Mouse (Mus musculus): ENCODE measurements around the gene Stat3. TPM values are rescaled to one million over a fixed set of nuclear protein-coding genes. Genes with fewer than 3 reads are reported as not detected.

Stat3 gene
- polyA plus RNA-seq, 1 experiment from 2014 or later, result 82.9 TPM

DNA sequence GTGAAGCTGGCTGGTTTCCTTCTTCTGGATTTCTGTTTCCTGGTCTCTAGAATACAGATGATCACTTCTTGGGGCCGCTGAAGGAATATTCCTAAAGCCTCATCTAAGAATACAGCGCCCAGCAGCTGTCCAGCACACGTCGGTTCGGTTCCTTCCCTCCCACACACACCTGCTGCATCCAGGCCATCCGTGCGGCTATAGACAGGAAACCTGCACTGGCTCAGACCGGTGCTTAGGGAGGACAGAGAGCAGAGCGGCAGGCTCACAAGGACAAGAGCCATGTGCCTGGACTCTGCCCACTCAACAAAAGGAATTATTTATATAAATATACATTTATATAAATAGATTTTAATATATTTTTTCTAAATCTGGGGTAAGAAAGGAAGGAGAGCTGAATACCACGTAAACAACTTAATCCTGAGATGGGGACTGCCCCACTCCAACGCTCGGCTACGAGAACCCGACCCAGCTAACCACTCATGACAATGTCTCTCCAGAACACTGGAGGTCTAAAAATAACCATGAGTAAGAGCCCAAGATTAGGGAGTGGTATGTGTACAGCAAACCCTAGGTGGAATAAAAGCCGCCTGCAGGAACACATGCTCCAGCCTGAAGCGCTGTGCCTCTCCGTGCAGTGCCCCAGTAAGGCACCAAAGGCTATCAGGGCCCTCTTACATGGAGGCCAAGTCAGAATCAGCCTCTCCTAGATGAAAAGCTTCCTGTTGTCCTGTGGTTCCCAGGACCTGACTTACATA is 26.8 kb downstream of the Stat3 start:
- Histone ChIP-seq H3K27ac (replicated peaks; ENCODE audit: low read depth, low read length) (no peak overlapping the region; the same call in 1 of the 2 replicates), H3K9me3 (ENCODE audit: control insufficient read depth, low read length) (no peaks in the 10 kb centered on the region; the same call in 1 of the 2 replicates), H3K4me3 (ENCODE audit: low read depth, low read length) (no peak overlapping the region), H3K9ac (ENCODE audit: low read depth, low read length) (no peak overlapping the region), H3K4me2 (ENCODE audit: low read depth, low read length) (no peak overlapping the region), H3K4me1 (ENCODE audit: control insufficient read depth, insufficient read depth, low read length) (no peaks in the 10 kb centered on the region; the same call in 1 of the 2 replicates), H3K27me3 (replicated peaks; ENCODE audit: control insufficient read depth, insufficient read depth, low read length) (no peaks in the 10 kb centered on the region), H3K36me3 (ENCODE audit: control insufficient read depth, insufficient read depth, low read length) (peaks cover 31% of the 10 kb centered on the region; the same call in 1 of the 2 replicates)
- ATAC-seq (ENCODE audit: low read depth) (no peak), DNase-seq (ENCODE audit: low spot score) (peak; percentile 13)
- WGBS, result 85% methylated on average over 17 of the region's 17 CpGs

DNA sequence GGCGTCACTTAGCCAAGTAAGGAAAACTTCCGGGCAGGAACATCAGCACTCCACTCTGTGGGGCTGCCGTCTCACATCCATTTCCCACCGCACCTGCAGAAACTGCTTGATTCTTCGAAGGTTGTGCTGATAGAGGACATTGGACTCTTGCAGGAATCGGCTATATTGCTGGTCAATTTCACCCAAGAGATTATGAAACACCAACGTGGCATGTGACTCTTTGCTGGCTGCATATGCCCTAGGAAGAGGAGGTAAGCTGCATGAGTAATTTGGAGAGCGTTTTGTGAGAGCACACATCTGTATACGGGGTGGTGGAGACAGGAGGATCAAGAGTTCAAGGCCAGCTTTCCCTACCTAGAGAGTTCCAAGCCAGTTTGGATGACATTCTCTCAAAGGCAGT is 30.8 kb downstream of the Stat3 start:
- no peaks in the 10 kb centered on the region; the same call in 1 of the 2 replicates for H3K4me1 ChIP-seq (ENCODE audit: control insufficient read depth, insufficient read depth, low read length)
- H3K27me3 ChIP-seq (replicated peaks; ENCODE audit: control insufficient read depth, insufficient read depth, low read length), result no peaks in the 10 kb centered on the region
- H3K4me2 ChIP-seq (ENCODE audit: low read depth, low read length), result no peak overlapping the region
- 81% methylated on average over 9 of the region's 9 CpGs for WGBS
- H3K9me3 ChIP-seq (ENCODE audit: control insufficient read depth, low read length), result no peaks in the 10 kb centered on the region
- no peak overlapping the region for H3K9ac ChIP-seq (ENCODE audit: low read depth, low read length)
- peaks cover 54% of the 10 kb centered on the region for H3K36me3 ChIP-seq (ENCODE audit: control insufficient read depth, insufficient read depth, low read length)
- H3K4me3 ChIP-seq (ENCODE audit: low read depth, low read length), result no peak overlapping the region
- no peak overlapping the region for H3K27ac ChIP-seq (replicated peaks; ENCODE audit: low read depth, low read length)
- DNase-seq (ENCODE audit: low spot score) (no peak), ATAC-seq (ENCODE audit: low read depth) (no peak)

DNA sequence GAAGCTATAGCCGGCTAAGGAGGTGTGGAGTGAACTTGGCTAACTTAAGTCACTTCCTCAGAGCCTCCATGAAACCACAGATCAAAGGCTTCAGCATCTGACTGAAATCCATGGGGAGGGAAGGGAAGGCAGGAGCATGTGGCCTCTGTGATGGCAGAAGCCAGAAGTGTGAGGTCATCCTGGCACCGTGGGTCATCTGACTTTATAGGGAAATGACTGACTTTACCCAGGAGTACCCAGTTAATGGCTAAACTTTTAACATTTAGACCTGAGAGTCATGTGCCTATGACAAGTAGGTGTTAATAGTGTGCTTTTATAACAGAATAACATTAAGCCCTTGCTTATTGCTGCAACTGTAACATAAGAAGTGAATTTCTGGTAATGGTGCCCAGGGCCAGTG is 31.2 kb downstream of the Stat3 start:
- H3K36me3 ChIP-seq (ENCODE audit: control insufficient read depth, insufficient read depth, low read length), result peaks cover 59% of the 10 kb centered on the region
- no peak for DNase-seq (ENCODE audit: low spot score)
- WGBS, result 74% methylated on average over 2 of the region's 2 CpGs
- no peak overlapping the region for H3K4me2 ChIP-seq (ENCODE audit: low read depth, low read length)
- H3K4me1 ChIP-seq (ENCODE audit: control insufficient read depth, insufficient read depth, low read length), result no peaks in the 10 kb centered on the region; the same call in 1 of the 2 replicates
- no peaks in the 10 kb centered on the region for H3K9me3 ChIP-seq (ENCODE audit: control insufficient read depth, low read length)
- no peak overlapping the region for H3K9ac ChIP-seq (ENCODE audit: low read depth, low read length)
- H3K4me3 ChIP-seq (ENCODE audit: low read depth, low read length), result no peak overlapping the region
- no peaks in the 10 kb centered on the region for H3K27me3 ChIP-seq (replicated peaks; ENCODE audit: control insufficient read depth, insufficient read depth, low read length)
- ATAC-seq (ENCODE audit: low read depth), result no peak
- no peak overlapping the region for H3K27ac ChIP-seq (replicated peaks; ENCODE audit: low read depth, low read length)

DNA sequence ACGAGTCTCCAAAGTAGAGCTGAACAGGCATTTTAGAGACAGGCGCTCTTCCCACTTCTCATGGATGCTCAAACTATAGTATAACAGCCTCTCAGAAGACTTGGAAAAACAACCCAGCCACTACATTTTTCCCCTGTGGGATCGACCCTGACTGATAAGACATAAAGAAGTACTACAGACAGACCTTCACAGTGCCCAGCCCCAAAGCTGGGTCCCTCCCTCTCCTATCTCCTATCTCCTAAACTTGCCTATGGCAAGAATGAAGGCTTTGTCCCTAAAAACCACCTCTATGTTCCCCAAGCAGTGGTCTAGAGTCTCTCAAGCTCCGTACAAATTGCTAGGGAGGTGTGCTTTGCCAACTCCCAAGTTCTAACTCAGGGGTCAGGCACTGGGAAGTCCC is 32.5 kb downstream of the Stat3 start:
- ATAC-seq (ENCODE audit: low read depth), result no peak
- peaks cover 70% of the 10 kb centered on the region for H3K36me3 ChIP-seq (ENCODE audit: control insufficient read depth, insufficient read depth, low read length)
- WGBS, result 90% methylated on average over 4 of the region's 4 CpGs

DNA sequence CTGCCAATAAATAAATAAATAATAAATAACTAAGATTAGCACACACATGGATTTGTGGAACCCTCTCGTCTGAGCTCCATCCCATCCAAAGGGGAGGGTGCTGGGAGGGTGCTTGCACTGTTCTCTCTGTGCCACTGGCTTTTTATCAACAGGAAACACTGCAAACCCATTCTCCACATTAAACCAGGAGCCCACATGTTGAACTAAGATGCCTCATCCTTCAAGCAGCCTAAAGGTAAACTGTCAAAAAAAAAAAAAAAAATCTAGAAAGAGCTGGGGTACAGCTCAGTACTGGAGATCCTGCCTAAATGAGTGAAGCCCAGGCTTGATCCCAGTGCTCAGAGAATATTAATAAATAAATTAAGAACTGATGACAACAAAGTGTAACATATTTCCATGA is 33.4 kb downstream of the Stat3 start:
- Histone ChIP-seq H3K4me3 (ENCODE audit: low read depth, low read length) (no peak overlapping the region), H3K4me1 (ENCODE audit: control insufficient read depth, insufficient read depth, low read length) (no peaks in the 10 kb centered on the region), H3K9ac (ENCODE audit: low read depth, low read length) (no peak overlapping the region), H3K27ac (replicated peaks; ENCODE audit: low read depth, low read length) (no peak overlapping the region), H3K4me2 (ENCODE audit: low read depth, low read length) (no peak overlapping the region), H3K36me3 (ENCODE audit: control insufficient read depth, insufficient read depth, low read length) (peaks cover 76% of the 10 kb centered on the region), H3K27me3 (replicated peaks; ENCODE audit: control insufficient read depth, insufficient read depth, low read length) (no peaks in the 10 kb centered on the region), H3K9me3 (ENCODE audit: control insufficient read depth, low read length) (peaks cover 4% of the 10 kb centered on the region; the same call in 1 of the 2 replicates)
- DNase-seq (ENCODE audit: low spot score) (no peak), ATAC-seq (ENCODE audit: low read depth) (no peak)
- whole genome bisulfite sequencing, result 79% methylated on average over 1 of the region's 1 CpGs

More for the DNA sequence above, 32.5 kb downstream of the Stat3 start:
- H3K4me3 ChIP-seq (ENCODE audit: low read depth, low read length), result no peak overlapping the region
- H3K4me1 ChIP-seq (ENCODE audit: control insufficient read depth, insufficient read depth, low read length), result no peaks in the 10 kb centered on the region
- H3K9ac ChIP-seq (ENCODE audit: low read depth, low read length), result no peak overlapping the region
- no peaks in the 10 kb centered on the region for H3K27me3 ChIP-seq (replicated peaks; ENCODE audit: control insufficient read depth, insufficient read depth, low read length)
- no peak for DNase-seq (ENCODE audit: low spot score)
- H3K9me3 ChIP-seq (ENCODE audit: control insufficient read depth, low read length), result peaks cover 2% of the 10 kb centered on the region; the same call in 1 of the 2 replicates
- no peak overlapping the region for H3K4me2 ChIP-seq (ENCODE audit: low read depth, low read length)
- no peak overlapping the region for H3K27ac ChIP-seq (replicated peaks; ENCODE audit: low read depth, low read length)

DNA sequence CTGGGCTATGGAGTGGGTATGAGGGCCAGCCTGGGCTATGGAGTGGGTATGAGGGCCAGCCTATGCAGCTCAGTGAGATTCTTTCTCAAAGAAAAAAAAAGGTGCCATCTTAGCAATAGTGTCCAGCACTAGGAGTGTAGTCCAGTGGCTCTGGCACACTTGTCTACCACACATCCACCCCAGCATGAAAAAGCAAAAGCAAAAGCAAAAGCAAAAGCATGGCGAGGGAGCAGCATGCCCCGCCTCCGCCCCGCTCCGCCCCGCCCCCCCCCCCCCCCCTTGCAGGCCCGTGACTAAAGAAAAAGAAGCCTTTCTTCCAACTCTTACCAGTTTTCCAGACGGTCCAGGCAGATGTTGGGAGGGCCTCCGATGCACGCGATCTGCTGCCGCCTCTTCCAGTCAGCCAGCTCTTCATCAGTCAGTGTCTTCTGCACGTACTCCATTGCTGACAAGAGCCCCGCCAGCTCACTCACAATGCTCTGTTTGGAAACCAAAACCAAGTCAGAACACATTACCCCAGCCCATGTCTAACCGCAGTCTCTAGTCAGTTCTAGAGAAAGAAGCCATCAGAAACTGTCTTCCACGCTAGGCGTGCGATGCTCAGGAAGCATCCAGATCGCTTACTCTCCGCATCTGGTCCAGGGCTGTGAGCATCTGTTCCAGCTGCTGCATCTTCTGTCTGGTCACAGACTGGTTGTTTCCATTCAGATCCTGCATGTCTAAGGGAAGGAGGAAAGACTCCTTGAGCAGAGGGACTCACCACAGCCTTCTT is 34.6 kb downstream of the Stat3 start:
- ATAC-seq (ENCODE audit: low read depth), result no peak
- Histone ChIP-seq H3K4me1 (ENCODE audit: control insufficient read depth, insufficient read depth, low read length) (no peaks in the 10 kb centered on the region), H3K9ac (ENCODE audit: low read depth, low read length) (no peak overlapping the region), H3K9me3 (ENCODE audit: control insufficient read depth, low read length) (peaks cover 4% of the 10 kb centered on the region; the same call in 1 of the 2 replicates), H3K27ac (replicated peaks; ENCODE audit: low read depth, low read length) (no peak overlapping the region), H3K4me3 (ENCODE audit: low read depth, low read length) (no peak overlapping the region), H3K36me3 (ENCODE audit: control insufficient read depth, insufficient read depth, low read length) (peaks cover 81% of the 10 kb centered on the region), H3K27me3 (replicated peaks; ENCODE audit: control insufficient read depth, insufficient read depth, low read length) (no peaks in the 10 kb centered on the region), H3K4me2 (ENCODE audit: low read depth, low read length) (no peak overlapping the region)
- 75% methylated on average over 14 of the region's 20 CpGs for WGBS
- DNase-seq (ENCODE audit: low spot score), result no peak

DNA sequence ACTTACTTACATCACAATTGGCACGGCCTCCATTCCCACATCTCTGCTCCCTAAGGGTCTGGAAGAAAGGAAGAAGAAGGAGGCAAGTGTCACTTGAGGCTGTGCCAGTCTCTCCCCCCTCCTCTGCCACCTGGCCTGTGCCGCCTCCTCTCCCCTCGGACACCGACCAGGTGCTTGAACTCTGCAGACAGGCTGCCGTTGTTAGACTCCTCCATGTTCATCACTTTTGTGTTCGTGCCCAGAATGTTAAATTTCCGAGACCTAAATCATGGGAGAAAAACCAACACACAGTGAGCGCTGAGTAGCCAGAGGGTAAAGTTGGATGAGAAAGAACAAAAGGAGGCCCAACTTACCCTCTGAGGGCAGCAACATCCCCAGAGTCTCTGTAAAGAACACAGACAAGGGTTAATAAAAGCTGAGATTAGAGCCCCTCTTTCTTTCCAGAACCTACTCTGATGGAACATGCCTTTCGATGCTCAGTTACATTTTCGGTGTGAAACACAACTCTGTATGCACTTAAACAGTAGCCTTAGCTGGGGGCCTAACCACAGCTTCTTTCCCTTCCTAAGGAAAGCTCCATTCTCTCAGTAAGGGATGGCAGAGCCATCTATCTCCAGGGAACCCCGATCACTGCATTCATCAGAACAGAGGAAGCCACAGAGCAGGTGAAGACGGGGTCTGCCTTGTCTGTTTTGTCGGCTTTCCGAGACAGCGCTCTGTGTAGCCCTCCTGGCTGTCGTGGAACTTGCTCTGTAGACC is 40.7 kb downstream of the Stat3 start:
- H3K36me3 ChIP-seq (ENCODE audit: control insufficient read depth, insufficient read depth, low read length), result peaks cover 66% of the 10 kb centered on the region
- no peaks in the 10 kb centered on the region for H3K27me3 ChIP-seq (replicated peaks; ENCODE audit: control insufficient read depth, insufficient read depth, low read length)
- DNase-seq (ENCODE audit: low spot score), result no peak
- WGBS, result 69% methylated on average over 16 of the region's 16 CpGs
- no peak overlapping the region for H3K27ac ChIP-seq (replicated peaks; ENCODE audit: low read depth, low read length)
- no peaks in the 10 kb centered on the region for H3K4me1 ChIP-seq (ENCODE audit: control insufficient read depth, insufficient read depth, low read length)
- H3K9ac ChIP-seq (ENCODE audit: low read depth, low read length), result no peak overlapping the region
- peaks cover 4% of the 10 kb centered on the region; the same call in 1 of the 2 replicates for H3K9me3 ChIP-seq (ENCODE audit: control insufficient read depth, low read length)
- ATAC-seq (ENCODE audit: low read depth), result no peak
- no peak overlapping the region for H3K4me3 ChIP-seq (ENCODE audit: low read depth, low read length)
- H3K4me2 ChIP-seq (ENCODE audit: low read depth, low read length), result no peak overlapping the region
